ENCODE assay signal across 14 mouse cellular contexts in genomic region chr7:127651624-127652023, GRCm38 (mm10). TPM values are rescaled to one million over a fixed set of nuclear protein-coding genes. Genes with fewer than 3 reads are reported as not detected.
DNase-seq lines count a peak whose midpoint lies in the region; ATAC-seq and TF ChIP-seq lines count a peak whose summit lies in the region.
"Had no signal": no experiment of that assay in that cellular context is flagged by ENCODE, and none has a peak within 500 bp of the region (broad histone marks: within the 10 kb centered on the region; RNA-seq: fewer than 3 reads in every experiment).

No protein-coding gene starts in this region.

- DNase-seq in heart, adult 9 months (ENCODE audit: low spot score in 2 of 2): no peak
- no peak for DNase-seq in lung, embryonic 14.5 days
- no peak for DNase-seq in lung, postnatal 25 days (ENCODE audit: low spot score)
- DNase-seq in embryonic facial prominence, embryonic 14.5 days (ENCODE audit: low spot score): no peak
- no peak for DNase-seq in liver, embryonic 13.5 days
- DNase-seq in urinary bladder, postnatal 4 days (ENCODE audit: low spot score in 2 of 2): no peak
- DNase-seq: adrenal gland, adult 2 months; right cerebral cortex, postnatal 25 days; thymus, adult 2 months had no signal

- ATAC-seq in heart, embryonic 14.5 days (ENCODE audit: insufficient number of reproducible peaks, insufficient read depth, low FRiP score, low read depth): no peak
- no peak for ATAC-seq in lung, embryonic 14.5 days (ENCODE audit: insufficient read depth)
- no peak for ATAC-seq in embryonic facial prominence, embryonic 14.5 days (ENCODE audit: low read depth)
- no peak; the same call in 1 of the 2 replicates for ATAC-seq in liver, embryonic 13.5 days (ENCODE audit: low read depth)
- ATAC-seq in CD4-positive, CD25-positive, alpha-beta regulatory T cell, adult 4 months: no peak
- ATAC-seq: forebrain, embryonic 15.5 days; Patski had no signal

- H3K27ac ChIP-seq in heart, embryonic 14.5 days (replicated peaks in 1 of 2; ENCODE audit: control insufficient read depth in 1 of 2, insufficient read depth in 1 of 2, low read depth in 2 of 2, low read length in 2 of 2): no peak overlapping the region
- H3K27ac ChIP-seq in lung, embryonic 14.5 days (ENCODE audit: low read depth): no peak overlapping the region
- no peak overlapping the region for H3K27ac ChIP-seq in embryonic facial prominence, embryonic 14.5 days (replicated peaks; ENCODE audit: low read depth, low read length)
- no peak overlapping the region for H3K27ac ChIP-seq in liver, embryonic 13.5 days
- H3K27ac ChIP-seq: forebrain, embryonic 15.5 days had no signal

- peak overlapping the region; percentile 65 for H3K4me2 ChIP-seq in heart, embryonic 14.5 days (ENCODE audit: low read length)
- H3K4me2 ChIP-seq in lung, embryonic 14.5 days: peak overlapping the region; percentile 49
- peak overlapping the region; percentile 48 for H3K4me2 ChIP-seq in embryonic facial prominence, embryonic 14.5 days (ENCODE audit: low read depth, low read length)
- H3K4me2 ChIP-seq in liver, embryonic 13.5 days: peak overlapping the region; percentile 19; the same call in 1 of the 2 replicates

- H3K9ac ChIP-seq in heart, embryonic 14.5 days (ENCODE audit: low read length): peak overlapping the region; percentile 51; the same call in 1 of the 2 replicates
- no peak overlapping the region for H3K9ac ChIP-seq in lung, embryonic 14.5 days
- peak overlapping the region; percentile 47; the same call in 1 of the 2 replicates for H3K9ac ChIP-seq in embryonic facial prominence, embryonic 14.5 days (ENCODE audit: low read depth, low read length)
- H3K9ac ChIP-seq in liver, embryonic 13.5 days: no peak overlapping the region
- H3K9ac ChIP-seq: forebrain, embryonic 15.5 days had no signal

- 65% methylated on average over 2 of the region's 3 CpGs for WGBS in heart, embryonic 14.5 days
- WGBS in lung, embryonic 14.5 days: 64% methylated on average over 2 of the region's 3 CpGs
- WGBS in embryonic facial prominence, embryonic 14.5 days: 59% methylated on average over 2 of the region's 3 CpGs
- WGBS in liver, embryonic 13.5 days (ENCODE audit: insufficient replicate concordance): 62% methylated on average over 3 of the region's 3 CpGs

- H3K4me1 ChIP-seq in heart, embryonic 14.5 days (ENCODE audit: control insufficient read depth in 2 of 2, insufficient read depth in 2 of 2, low read length in 2 of 2): no peaks in the 10 kb centered on the region; a peak in 1 of 4 replicates
- no peaks in the 10 kb centered on the region for H3K4me1 ChIP-seq in lung, embryonic 14.5 days (ENCODE audit: insufficient read depth)
- no peaks in the 10 kb centered on the region for H3K4me1 ChIP-seq in embryonic facial prominence, embryonic 14.5 days (ENCODE audit: control insufficient read depth, insufficient read depth, low read length)
- H3K4me1 ChIP-seq in liver, embryonic 13.5 days (replicated peaks): no peaks in the 10 kb centered on the region; the same call in none of the 2 replicates

- no peaks in the 10 kb centered on the region for H3K36me3 ChIP-seq in heart, embryonic 14.5 days (ENCODE audit: control insufficient read depth, insufficient read depth, low read length)
- H3K36me3 ChIP-seq in lung, embryonic 14.5 days (ENCODE audit: insufficient read depth): no peaks in the 10 kb centered on the region
- H3K36me3 ChIP-seq in embryonic facial prominence, embryonic 14.5 days (ENCODE audit: control insufficient read depth, insufficient read depth, low read length): no peaks in the 10 kb centered on the region
- no peaks in the 10 kb centered on the region for H3K36me3 ChIP-seq in liver, embryonic 13.5 days
- H3K36me3 ChIP-seq: forebrain, embryonic 15.5 days had no signal

- H3K4me3 ChIP-seq in heart, embryonic 14.5 days (ENCODE audit: control insufficient read depth in 1 of 2, insufficient read depth in 1 of 2, low read depth in 1 of 2, low read length in 2 of 2): peak overlapping the region in 1 of 2 experiments; percentile 15; a peak in 2 of 4 replicates
- no peak overlapping the region for H3K4me3 ChIP-seq in lung, embryonic 14.5 days (ENCODE audit: low read depth, low read length)
- H3K4me3 ChIP-seq in embryonic facial prominence, embryonic 14.5 days (ENCODE audit: low read depth, low read length): no peak overlapping the region
- H3K4me3 ChIP-seq in liver, embryonic 13.5 days (replicated peaks): no peak overlapping the region
- H3K4me3 ChIP-seq: forebrain, embryonic 15.5 days; megakaryocyte, embryonic 14.5 days had no signal

- no peak for TF ChIP-seq CTCF in lung, embryonic 14.5 days (IDR thresholded peaks at IDR 0.05; ENCODE audit: low read depth)

- no peaks in the 10 kb centered on the region for H3K9me3 ChIP-seq in heart, embryonic 14.5 days (ENCODE audit: control insufficient read depth, low read length)
- no peaks in the 10 kb centered on the region for H3K9me3 ChIP-seq in lung, embryonic 14.5 days (ENCODE audit: low read depth, low read length)
- H3K9me3 ChIP-seq in embryonic facial prominence, embryonic 14.5 days (ENCODE audit: control insufficient read depth, low read length): no peaks in the 10 kb centered on the region
- H3K9me3 ChIP-seq in liver, embryonic 13.5 days (replicated peaks): no peaks in the 10 kb centered on the region
- H3K9me3 ChIP-seq: forebrain, embryonic 15.5 days; megakaryocyte, embryonic 14.5 days had no signal

- no peaks in the 10 kb centered on the region for H3K27me3 ChIP-seq in heart, embryonic 14.5 days (ENCODE audit: control insufficient read depth, insufficient read depth, low read length)
- no peaks in the 10 kb centered on the region for H3K27me3 ChIP-seq in lung, embryonic 14.5 days (ENCODE audit: insufficient read depth, low read length)
- no peaks in the 10 kb centered on the region for H3K27me3 ChIP-seq in embryonic facial prominence, embryonic 14.5 days (replicated peaks; ENCODE audit: control insufficient read depth, insufficient read depth, low read length)
- peaks cover 17% of the 10 kb centered on the region; the same call in 1 of the 2 replicates for H3K27me3 ChIP-seq in liver, embryonic 13.5 days
- H3K27me3 ChIP-seq: forebrain, embryonic 15.5 days; Patski had no signal

RNA-seq across cellular contexts. Expression of gene Zfp629, which starts 36.0 kb away (rescaled TPM):
- polyA plus RNA-seq in heart, embryonic 14.5 days (2014; fragmentation: Nextera tagmentation; extraction: Ambion mirVana): 10.7 and 12.3 TPM in 2 replicates
- polyA plus RNA-seq in lung, embryonic 14.5 days (2014; fragmentation: Nextera tagmentation; extraction: Ambion mirVana): 14.2 and 16.9 TPM in 2 replicates
- polyA plus RNA-seq in embryonic facial prominence, embryonic 14.5 days (2014; fragmentation: Nextera tagmentation; extraction: Ambion mirVana): 13.0 and 17.9 TPM in 2 replicates
- polyA plus RNA-seq in liver, embryonic 13.5 days (2015; fragmentation: Nextera tagmentation; extraction: Ambion mirVana): 1.6 and 1.8 TPM in 2 replicates
- polyA plus RNA-seq in CD4-positive, CD25-positive, alpha-beta regulatory T cell, adult 4 months (2017; shearing (Covaris generic)): under 1 TPM; 0.16 to 0.56 TPM

RNA-seq across cellular contexts. Expression of gene Bcl7c, which starts 57.1 kb away (rescaled TPM):
- polyA plus RNA-seq in heart, embryonic 14.5 days (2014; fragmentation: Nextera tagmentation; extraction: Ambion mirVana): 30.6 and 41.1 TPM in 2 replicates
- 58.8 and 65.1 TPM in 2 replicates for polyA plus RNA-seq in lung, embryonic 14.5 days (2014; fragmentation: Nextera tagmentation; extraction: Ambion mirVana)
- polyA plus RNA-seq in embryonic facial prominence, embryonic 14.5 days (2014; fragmentation: Nextera tagmentation; extraction: Ambion mirVana): 84.2 and 86.6 TPM in 2 replicates
- polyA plus RNA-seq in liver, embryonic 13.5 days (2015; fragmentation: Nextera tagmentation; extraction: Ambion mirVana): 26.9 and 28.9 TPM in 2 replicates
- polyA plus RNA-seq in CD4-positive, CD25-positive, alpha-beta regulatory T cell, adult 4 months (2017; shearing (Covaris generic)): 1 to 10 TPM; 3.2 to 5.5 TPM

Comparison
In these comparisons a context has a peak if more than half of its experiments do, and no peak if none do; other contexts are left out.
1. H3K9ac ChIP-seq: peak in heart, embryonic 14.5 days (single experiment) and embryonic facial prominence, embryonic 14.5 days (single experiment); none in lung, embryonic 14.5 days (single experiment) and liver, embryonic 13.5 days (single experiment).
2. Peak in every context shown above with its lines, with median percentiles within 50 percentile points of each other: H3K4me2 ChIP-seq.